Mouse (Mus musculus): ENCODE results near the gene Aamdc.

DNA sequence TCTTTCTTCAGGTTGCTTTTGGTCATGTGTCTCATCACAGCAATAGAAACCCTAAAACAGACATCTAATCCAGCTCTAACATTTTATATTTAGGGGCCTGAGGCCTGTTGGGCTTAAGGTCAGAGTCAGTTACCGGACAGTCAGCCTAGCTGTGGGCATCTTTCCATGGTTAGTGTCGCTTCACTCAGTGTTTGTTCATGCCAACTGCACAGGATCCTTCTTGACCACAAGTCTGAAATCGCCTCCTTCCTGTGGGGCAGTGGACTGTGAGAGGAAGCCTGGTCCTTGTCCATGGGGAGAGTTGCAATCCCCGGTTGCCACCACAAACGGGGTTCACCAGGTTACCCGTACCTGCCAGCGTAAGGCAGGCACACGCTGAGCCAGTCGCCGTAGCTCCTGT lies 30.0 kb downstream of the Aamdc start:
- TF ChIP-seq USF2 (IDR thresholded peaks at IDR 0.05; ENCODE audit: borderline replicate concordance in 1 of 2, insufficient read depth in 1 of 2, low read depth in 1 of 2, low read length in 2 of 2): no peak
- TF ChIP-seq CTCF (IDR thresholded peaks at IDR 0.05 in 2 of 3, conservative IDR thresholded peaks at IDR 0.05 in 1 of 3; ENCODE audit: control insufficient read depth in 1 of 3, insufficient read depth in 1 of 3, low read depth in 2 of 3, low read length in 3 of 3, poor library complexity in 1 of 3, severe bottlenecking in 1 of 3): no peak
- TF ChIP-seq E2F4 (IDR thresholded peaks at IDR 0.05; ENCODE audit: borderline replicate concordance, low read depth, low read length): no peak
- TF ChIP-seq ZNF384 (IDR thresholded peaks at IDR 0.05; ENCODE audit: low read depth, low read length): no peak
- no peak for TF ChIP-seq GATA1 (IDR thresholded peaks at IDR 0.05; ENCODE audit: low read depth, low read length)
- no peak for TF ChIP-seq MAX (IDR thresholded peaks at IDR 0.05; ENCODE audit: low read length)
- no peak for TF ChIP-seq POLR2A (IDR thresholded peaks at IDR 0.05; ENCODE audit: control insufficient read depth in 1 of 2, insufficient read depth in 1 of 2, low read depth in 1 of 2, low read length in 2 of 2, poor library complexity in 1 of 2)
- no peak for TF ChIP-seq BHLHE40 (IDR thresholded peaks at IDR 0.05; ENCODE audit: borderline replicate concordance, low read depth, low read length)

Data from MEL (cell line).